Mouse (Mus musculus): ENCODE data around the gene Dnajc14.
"Not testable (repeated sequence)": the region's sequence is repeated elsewhere in the genome, so short reads cannot be mapped to it uniquely, and the experiment has no call there.

Gene Dnajc14

GRCm38 (mm10) chr10:128821358-128822056 is 17.6 kb downstream of the Dnajc14 start, which contains the start of gene Ormdl2:
Gene Ormdl2 (minus strand): TSS chr10:128821645.
- peak; percentile 100 for DNase-seq (ENCODE audit: low read depth, low spot score)

- peak; percentile 34 for DNase-seq (ENCODE audit: low read depth, low spot score)
Observed at GRCm38 (mm10) chr10:128822135-128822534, 18.3 kb downstream of the Dnajc14 start.

- DNase-seq (ENCODE audit: low read depth, low spot score): not testable (repeated sequence)
Observed at GRCm38 (mm10) chr10:128823087-128823486, 19.2 kb downstream of the Dnajc14 start.

- no peak for DNase-seq (ENCODE audit: low read depth, low spot score)
Observed at GRCm38 (mm10) chr10:128823821-128824220, 20.0 kb downstream of the Dnajc14 start.

DNA sequence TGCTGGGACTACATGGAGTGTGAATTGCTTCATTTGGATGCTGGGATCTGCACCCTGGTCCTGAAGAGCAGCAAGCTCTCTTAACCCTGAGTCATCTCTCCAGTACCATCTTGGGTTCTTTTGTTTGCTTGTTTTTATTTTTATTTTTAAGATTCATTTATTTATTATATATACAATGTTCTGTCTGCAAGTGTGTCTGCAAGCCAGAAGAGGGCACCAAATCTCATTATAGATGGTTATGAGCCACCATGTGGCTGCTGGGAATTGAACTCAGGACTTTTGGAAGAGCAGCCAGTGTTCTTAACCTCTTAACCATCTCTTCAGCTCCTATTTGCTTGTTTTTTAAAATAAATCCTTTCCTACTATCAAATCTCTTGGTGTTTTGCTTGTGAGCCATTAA is 33.5 kb downstream of the Dnajc14 start:
- DNase-seq (ENCODE audit: low read depth, low spot score): peak; percentile 15

DNA sequence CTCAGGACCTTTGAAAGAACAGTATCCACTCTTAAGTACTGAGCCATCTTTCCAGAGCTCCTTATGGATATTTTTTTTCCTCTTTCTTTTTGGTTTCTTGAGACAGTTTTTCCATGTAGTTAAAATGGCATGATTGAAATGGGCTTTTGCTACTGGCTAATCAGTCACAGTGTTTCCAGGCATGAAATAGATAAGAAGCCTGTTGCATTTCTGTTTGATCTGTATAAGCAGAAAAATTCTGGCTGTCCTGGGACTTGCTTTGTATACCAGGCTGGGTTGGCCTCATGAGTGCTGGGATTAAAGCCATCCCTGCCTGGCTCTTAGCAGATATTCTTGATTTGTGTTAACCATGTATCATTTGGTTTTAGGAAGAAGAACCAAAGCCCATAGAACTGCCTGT is 35.6 kb downstream of the Dnajc14 start:
- no peak for DNase-seq (ENCODE audit: low read depth, low spot score)

- DNase-seq (ENCODE audit: low read depth, low spot score): no peak
Observed at GRCm38 (mm10) chr10:128840612-128841011, 36.8 kb downstream of the Dnajc14 start.

- DNase-seq (ENCODE audit: low read depth, low spot score): no peak
Observed at GRCm38 (mm10) chr10:128843260-128843659, 39.4 kb downstream of the Dnajc14 start.

GRCm38 (mm10) chr10:128845516-128845915 is 41.7 kb downstream of the Dnajc14 start:
- peak; percentile 48 for DNase-seq (ENCODE audit: low read depth, low spot score)

DNA sequence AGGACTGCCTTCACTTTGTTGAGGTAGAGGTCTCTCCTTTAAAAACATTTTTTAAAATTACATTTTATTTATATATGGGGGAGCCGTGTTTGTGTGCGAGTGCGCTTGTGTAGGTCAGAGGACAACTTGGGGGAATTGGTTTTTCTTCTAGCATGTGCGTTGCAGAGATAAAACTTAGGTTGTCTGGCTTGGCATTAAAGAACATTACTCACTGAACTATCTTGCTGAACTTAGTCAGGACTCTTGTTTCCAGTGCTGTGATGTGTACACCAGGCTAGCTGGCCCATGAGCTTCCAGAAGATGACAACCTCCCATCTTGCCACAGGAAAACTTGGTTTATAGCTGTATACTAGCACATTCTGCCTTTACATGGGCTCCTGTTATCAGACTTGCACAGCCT is 42.8 kb downstream of the Dnajc14 start:
- DNase-seq (ENCODE audit: low read depth, low spot score): no peak

DNA sequence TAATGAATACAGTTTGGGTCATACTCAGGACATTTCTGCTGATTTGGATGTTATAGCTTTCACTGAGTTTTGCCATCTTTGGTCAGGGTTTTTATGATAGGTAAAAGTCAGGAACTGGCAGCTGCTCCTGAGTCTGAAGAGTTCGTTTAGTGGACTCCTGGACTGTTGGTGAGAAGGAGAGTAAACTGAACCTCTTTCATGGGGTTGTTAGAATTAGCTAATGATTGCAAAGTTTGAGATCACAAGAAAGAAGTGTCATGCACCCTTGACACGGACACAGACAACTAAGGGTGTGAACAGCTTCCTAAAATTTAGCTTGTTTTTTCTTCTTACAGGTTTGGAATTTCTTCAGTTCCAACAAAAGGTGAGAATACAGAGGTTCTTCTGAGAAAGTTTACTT is 44.6 kb downstream of the Dnajc14 start:
- DNase-seq (ENCODE audit: low read depth, low spot score): no peak

GRCm38 (mm10) chr10:128850339-128850738 is 46.5 kb downstream of the Dnajc14 start:
- DNase-seq (ENCODE audit: low read depth, low spot score): no peak

DNA sequence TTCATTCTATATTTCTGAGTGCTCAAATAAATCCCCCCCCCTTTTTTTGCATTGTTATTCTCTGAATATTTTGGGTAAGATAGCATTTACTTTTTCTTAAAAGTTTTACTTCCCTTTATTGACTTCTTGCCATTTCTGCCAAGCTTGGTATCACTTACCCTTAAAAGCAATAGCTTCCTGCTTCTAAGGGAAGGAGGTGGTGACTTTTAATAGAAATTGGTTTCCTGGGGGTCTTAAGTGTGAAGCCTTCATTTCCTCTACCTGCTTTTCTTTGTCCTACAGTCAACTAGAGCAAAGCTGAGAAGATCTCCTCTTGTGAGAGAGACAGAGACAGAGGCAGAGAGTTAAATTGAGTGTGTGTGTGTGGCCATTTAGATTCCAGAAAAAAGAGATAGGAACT is 57.3 kb downstream of the Dnajc14 start:
- no peak for DNase-seq (ENCODE audit: low read depth, low spot score)

DNA sequence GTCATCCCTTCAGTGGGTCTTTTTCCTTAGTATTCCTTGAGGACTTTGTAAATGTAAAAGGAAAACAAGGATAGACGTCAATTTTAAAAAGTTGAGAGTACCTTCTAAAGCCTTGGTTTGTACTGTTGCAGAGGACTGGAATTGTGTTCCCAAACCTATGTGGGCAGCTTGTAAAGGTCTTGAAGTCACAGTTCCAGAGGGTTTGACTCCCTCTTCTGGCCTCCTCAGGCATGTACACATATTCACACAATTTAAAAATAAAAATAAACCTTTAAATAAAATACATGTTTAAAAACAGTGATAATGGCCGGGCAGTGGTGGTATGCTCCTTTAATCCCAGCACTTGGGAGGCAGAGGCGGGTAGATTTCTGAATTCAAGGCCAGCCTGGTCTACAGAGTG is 62.2 kb downstream of the Dnajc14 start:
- DNase-seq (ENCODE audit: low read depth, low spot score): peak; percentile 49

- DNase-seq (ENCODE audit: low read depth, low spot score): no peak
Observed at GRCm38 (mm10) chr10:128866518-128866917, 62.7 kb downstream of the Dnajc14 start.
